ENCODE assay signal across 11 mouse cellular contexts in the genomic region with DNA sequence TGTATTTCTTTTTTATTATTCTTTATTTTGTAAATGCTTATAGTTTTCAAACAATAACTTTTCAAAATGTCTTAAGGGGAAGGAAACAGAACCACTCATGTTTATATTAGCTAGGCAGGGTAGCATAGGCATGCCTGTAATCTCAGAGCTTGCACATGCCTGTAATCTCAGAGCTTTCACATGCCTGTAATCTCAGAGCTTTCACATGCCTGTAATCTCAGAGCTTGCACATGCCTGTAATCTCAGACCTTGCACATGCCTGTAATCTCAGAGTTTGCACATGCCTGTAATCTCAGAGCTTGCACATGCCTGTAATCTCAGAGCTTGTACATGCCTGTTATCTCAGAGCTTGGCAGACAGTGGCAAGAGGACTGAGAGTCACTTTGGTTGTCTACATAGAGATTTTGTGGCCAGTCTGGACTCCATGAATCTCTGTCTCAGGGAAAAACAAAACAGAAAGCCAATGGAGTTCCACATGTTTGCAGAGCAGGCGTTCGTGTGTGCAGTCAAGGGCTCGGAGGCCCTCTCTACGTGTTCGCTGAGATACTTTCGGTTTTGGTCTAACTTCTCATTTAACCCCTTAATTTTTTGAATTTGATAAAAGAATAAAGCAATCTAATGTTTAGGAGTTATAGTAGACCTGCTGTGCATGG. TPM values are rescaled to one million over a fixed set of nuclear protein-coding genes. Genes with fewer than 3 reads are reported as not detected.
DNase-seq lines count a peak whose midpoint lies in the region; ATAC-seq and TF ChIP-seq lines count a peak whose summit lies in the region.
"Had no signal": no experiment of that assay in that cellular context is flagged by ENCODE, and none has a peak within 500 bp of the region (broad histone marks: within the 10 kb centered on the region; RNA-seq: fewer than 3 reads in every experiment).

No protein-coding gene starts in this region.

- no peak overlapping the region for H3K9ac ChIP-seq in heart, embryonic 12.5 days
- H3K9ac ChIP-seq: liver, embryonic 15.5 days had no signal

- no peak overlapping the region; the same call in 1 of the 2 replicates for H3K27ac ChIP-seq in brown adipose tissue, adult 24 weeks (replicated peaks; ENCODE audit: low read depth, low read length)
- H3K27ac ChIP-seq in heart, embryonic 12.5 days (ENCODE audit: poor library complexity, severe bottlenecking): no peak overlapping the region
- H3K27ac ChIP-seq: liver, embryonic 15.5 days had no signal

- TF ChIP-seq CTCF in lung, adult 2 months (IDR thresholded peaks at IDR 0.05; ENCODE audit: insufficient read depth, low read length): no peak

- H3K4me3 ChIP-seq in lung, adult 2 months (replicated peaks; ENCODE audit: extremely low read depth, low read depth, low read length): peak overlapping the region; percentile 23
- peak overlapping the region; percentile 39; the same call in 1 of the 2 replicates for H3K4me3 ChIP-seq in brown adipose tissue, adult 24 weeks (ENCODE audit: insufficient read depth, low read depth, low read length)
- H3K4me3 ChIP-seq in heart, embryonic 12.5 days: no peak overlapping the region
- H3K4me3 ChIP-seq: liver, embryonic 15.5 days had no signal

- H3K27me3 ChIP-seq in heart, embryonic 12.5 days (replicated peaks): no peaks in the 10 kb centered on the region
- H3K27me3 ChIP-seq: liver, embryonic 15.5 days had no signal

- 47% methylated on average over 6 of the region's 6 CpGs for WGBS in lung, adult 2 months
- WGBS in heart, embryonic 12.5 days: 89% methylated on average over 6 of the region's 6 CpGs

- H3K36me3 ChIP-seq in heart, embryonic 12.5 days: no peaks in the 10 kb centered on the region
- H3K36me3 ChIP-seq: liver, embryonic 15.5 days had no signal

- peak; percentile 84 for ATAC-seq in CD4-positive, CD25-positive, alpha-beta regulatory T cell, adult 4 months
- ATAC-seq in heart, embryonic 12.5 days (ENCODE audit: insufficient number of reproducible peaks, low FRiP score): no peak

- no peak overlapping the region for H3K4me2 ChIP-seq in heart, embryonic 12.5 days
- H3K4me2 ChIP-seq: liver, embryonic 15.5 days had no signal

- no peaks in the 10 kb centered on the region for H3K4me1 ChIP-seq in lung, adult 2 months (ENCODE audit: control insufficient read depth, insufficient read depth, low read length)
- H3K4me1 ChIP-seq in brown adipose tissue, adult 24 weeks (ENCODE audit: control insufficient read depth, insufficient read depth, insufficient read length, low read length): no peaks in the 10 kb centered on the region
- H3K4me1 ChIP-seq in heart, embryonic 12.5 days (replicated peaks): no peaks in the 10 kb centered on the region
- H3K4me1 ChIP-seq: liver, embryonic 15.5 days had no signal

- H3K9me3 ChIP-seq in heart, embryonic 12.5 days (replicated peaks): no peaks in the 10 kb centered on the region
- H3K9me3 ChIP-seq: liver, embryonic 15.5 days had no signal

- no peak for TF ChIP-seq POLR2A in lung, adult 2 months (IDR thresholded peaks at IDR 0.05; ENCODE audit: borderline replicate concordance, extremely low read depth, low read depth, low read length)

- no peak for DNase-seq in lung, adult 2 months
- no peak for DNase-seq in lung, postnatal 25 days (ENCODE audit: low spot score)
- DNase-seq in naive thymus-derived CD4-positive, alpha-beta T cell, adult 2 months (ENCODE audit: low read depth): peak; percentile 69
- no peak for DNase-seq in frontal cortex, postnatal 10 days (ENCODE audit: low spot score in 2 of 2)
- DNase-seq: cerebellum, adult 2 months; embryo, embryonic 11 days; thymus, postnatal 36 days had no signal

RNA-seq across cellular contexts. Expression of gene Ddit4l, which starts 10.8 kb away (rescaled TPM):
- 1.7 and 5.1 TPM in 2 replicates for polyA plus RNA-seq in lung, adult 2 months (2012; rRNA removed)
- polyA plus RNA-seq in CD4-positive, CD25-positive, alpha-beta regulatory T cell, adult 4 months (2017; shearing (Covaris generic)): not detected
- 2.5 and 13.6 TPM in 2 replicates for polyA plus RNA-seq in brown adipose tissue, adult 24 weeks (2012; ENCODE audit: insufficient read depth, insufficient read length, missing spikeins)
- polyA plus RNA-seq in heart, embryonic 12.5 days (2016; fragmentation: Nextera tagmentation; extraction: Ambion mirVana): 5.9 and 6.5 TPM in 2 replicates
